Mouse (Mus musculus) lung, postnatal 0 days (tissue): ENCODE results near the gene Zfp943.
"Not testable (repeated sequence)": the region's sequence is repeated elsewhere in the genome, so short reads cannot be mapped to it uniquely, and the experiment has no call there.

Experiments
- CTCF ChIP-seq: IDR thresholded peaks from 2 replicates; pipeline ENCODE4 v1.5.1; 2016; ENCODE audit warnings: antibody characterized with exemption, mild to moderate bottlenecking
- EP300 ChIP-seq: IDR thresholded peaks from 2 replicates; pipeline ENCODE4 v1.6.1; 2016; ENCODE audit warnings: antibody characterized with exemption, mild to moderate bottlenecking, control low read depth

GRCm38 (mm10) chr17:22083224-22083623, 120.9 kb downstream of the Zfp943 start:
- peak; percentile 73 for TF ChIP-seq CTCF
- TF ChIP-seq EP300, result not testable (repeated sequence)
